Mouse (Mus musculus) WW6 (cell line): Measurements from ENCODE around the gene Zfp62.
"Not testable (repeated sequence)": the region's sequence is repeated elsewhere in the genome, so short reads cannot be mapped to it uniquely, and the experiment has no call there.

Experiments
- DNase-seq: peaks from one replicate; pipeline ENCODE4 v3.0.0-alpha.2; 2013; ENCODE audit warnings: low read depth, low spot score

Gene Zfp62

DNA sequence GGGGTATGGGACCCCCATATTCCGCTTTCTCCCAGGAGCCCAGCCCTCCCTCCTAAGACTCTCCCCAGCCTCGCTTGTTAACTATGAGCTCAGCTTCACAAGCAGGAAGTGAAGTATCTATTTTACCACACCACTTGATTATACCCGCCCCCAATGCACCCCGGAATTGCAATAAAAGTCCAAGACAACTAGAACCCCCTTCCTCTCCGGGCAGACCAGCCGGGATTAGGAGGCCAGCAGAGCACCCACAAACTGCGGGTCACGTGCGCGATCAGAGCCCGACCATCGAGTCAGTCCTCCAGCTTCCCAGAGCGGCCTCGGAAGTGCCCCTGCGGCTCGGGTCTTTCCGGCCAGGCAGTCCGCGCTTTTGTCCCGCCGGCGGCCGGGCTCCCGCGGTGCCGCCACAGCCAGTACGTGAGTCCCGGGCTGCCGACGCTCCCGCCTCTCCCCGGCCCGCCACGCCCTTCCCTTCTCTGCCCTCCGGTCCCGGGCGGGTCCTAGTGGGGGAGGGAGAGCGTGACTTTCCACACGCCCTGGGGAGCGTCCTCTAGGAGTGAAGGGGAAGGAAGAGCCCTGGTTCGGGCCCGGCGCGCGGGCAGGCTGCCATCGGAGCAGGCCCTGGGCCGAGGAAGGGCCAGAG is at the start of gene Zfp62:
Gene Zfp62, plus strand, starts transcription at position 164 of the 640 bp plus-strand sequence.
- peak; percentile 86 for DNase-seq

DNA sequence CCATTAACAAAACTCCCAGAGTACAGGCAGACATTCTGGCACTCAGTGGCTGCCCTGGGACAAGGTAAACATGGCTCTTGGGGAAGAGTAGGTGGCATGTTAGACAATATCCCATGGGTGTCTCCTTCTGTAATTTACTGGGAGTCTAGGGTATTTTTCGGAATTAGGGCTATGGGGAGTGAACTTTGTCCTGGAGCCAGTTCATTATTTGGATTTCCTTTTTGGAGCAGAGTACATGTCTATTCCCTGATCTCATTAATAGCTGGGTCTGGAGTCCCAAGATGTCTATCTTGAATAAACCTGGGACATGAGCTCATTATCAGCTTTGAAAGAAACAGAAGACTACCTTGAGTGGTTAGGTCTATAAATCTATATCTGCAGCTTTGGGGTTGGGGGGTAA is 49.0 kb upstream of the Zfp62 start, which contains the start of gene Olfr1394:
Gene Olfr1394, plus strand, starts transcription at position 301 of the 400 bp plus-strand sequence.
- DNase-seq: no peak

GRCm38 (mm10) chr11:49156821-49157814 is 46.0 kb upstream of the Zfp62 start:
- no peak for DNase-seq

GRCm38 (mm10) chr11:49168839-49169611 is 34.1 kb upstream of the Zfp62 start:
- DNase-seq: peak; percentile 33

GRCm38 (mm10) chr11:49170576-49170975 is 32.5 kb upstream of the Zfp62 start:
- no peak for DNase-seq

GRCm38 (mm10) chr11:49175345-49175744 is 27.7 kb upstream of the Zfp62 start:
- DNase-seq: no peak

DNA sequence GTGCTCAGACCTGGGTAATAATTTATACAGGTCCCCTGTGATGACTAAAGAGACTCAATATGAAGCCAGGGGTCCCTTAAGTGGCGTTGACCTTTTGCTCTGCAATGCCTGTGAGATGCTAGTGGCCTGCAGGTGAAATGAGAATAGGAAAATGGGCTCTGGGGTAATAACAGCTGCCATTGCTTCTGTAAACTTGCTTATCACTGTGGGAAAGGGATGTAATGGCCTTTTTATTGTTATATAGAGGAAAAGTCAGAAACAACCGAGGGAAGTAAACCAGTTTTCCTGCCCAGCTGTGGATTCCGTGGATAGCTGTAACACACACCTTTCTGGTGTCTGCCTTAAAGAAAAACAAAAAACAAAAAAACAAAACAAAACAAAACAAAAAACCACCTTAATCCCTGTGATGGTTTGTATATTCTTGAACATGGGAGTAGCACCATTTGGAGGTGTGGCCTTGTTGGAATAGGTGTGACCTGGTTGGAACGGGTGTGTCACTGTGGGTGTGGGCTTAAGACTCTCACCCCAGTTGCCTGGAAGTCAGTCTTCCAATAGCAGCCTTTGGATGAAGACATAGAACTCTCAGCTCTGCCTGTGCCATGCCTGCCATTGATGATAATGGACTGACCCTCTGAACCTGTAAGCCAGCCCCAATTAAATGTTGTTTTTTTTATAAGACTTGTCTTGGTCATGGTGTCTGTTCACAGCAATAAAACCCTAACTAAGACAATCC is 26.9 kb upstream of the Zfp62 start:
- DNase-seq: not testable (repeated sequence)

- no peak for DNase-seq
Observed at GRCm38 (mm10) chr11:49183172-49183571, 19.9 kb upstream of the Zfp62 start.

GRCm38 (mm10) chr11:49186452-49186851 is 16.6 kb upstream of the Zfp62 start:
- no peak for DNase-seq

DNA sequence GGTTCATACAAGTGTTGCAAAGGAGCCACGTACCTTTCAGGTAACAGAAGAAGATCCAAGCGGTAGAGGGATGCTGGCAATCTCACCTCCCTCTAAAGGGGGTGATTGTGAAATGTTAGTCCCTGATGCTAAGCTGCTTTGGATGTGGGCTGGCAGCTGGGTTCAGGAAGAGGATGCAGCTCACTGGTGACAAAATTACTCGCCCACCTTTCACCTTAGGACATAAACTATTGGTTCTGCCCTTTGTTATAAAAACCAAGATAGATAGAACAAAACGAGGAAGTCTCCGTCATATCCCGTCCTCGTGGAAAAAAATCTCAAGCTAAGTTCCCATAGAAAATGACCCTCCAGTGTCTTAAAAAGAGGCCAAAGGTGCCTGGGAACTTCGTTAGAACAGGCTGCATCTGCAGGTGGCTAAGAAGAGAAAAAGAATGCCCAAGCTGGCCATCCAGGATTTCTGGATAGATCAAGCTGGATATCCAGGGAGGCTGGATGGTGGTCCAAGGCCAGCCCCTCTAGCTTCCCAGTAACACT is 16.1 kb upstream of the Zfp62 start, which contains the start of gene Btnl9:
Gene Btnl9, minus strand, starts transcription at position 205 of the 534 bp plus-strand sequence.
- no peak for DNase-seq

- no peak for DNase-seq
Observed at GRCm38 (mm10) chr11:49187701-49188100, 15.4 kb upstream of the Zfp62 start.

DNA sequence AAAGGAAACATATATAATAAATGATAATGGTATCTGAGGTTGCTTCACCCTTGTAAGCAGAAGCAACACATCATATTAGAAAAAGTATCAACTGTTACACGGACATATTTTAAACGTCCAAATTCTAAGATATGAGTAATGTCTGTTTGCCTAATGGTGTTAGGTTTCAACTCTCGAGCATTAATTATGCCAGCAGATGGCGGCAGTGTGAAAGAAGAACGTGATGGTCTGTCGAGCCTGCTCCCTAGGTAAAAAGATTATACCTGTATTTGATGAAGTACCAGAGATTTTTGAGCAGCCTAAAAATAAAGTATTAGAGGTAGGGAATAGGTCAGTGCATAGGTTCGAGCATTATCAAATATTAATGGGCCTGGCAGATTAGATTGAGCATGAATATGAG is 13.4 kb upstream of the Zfp62 start:
- DNase-seq: no peak

DNA sequence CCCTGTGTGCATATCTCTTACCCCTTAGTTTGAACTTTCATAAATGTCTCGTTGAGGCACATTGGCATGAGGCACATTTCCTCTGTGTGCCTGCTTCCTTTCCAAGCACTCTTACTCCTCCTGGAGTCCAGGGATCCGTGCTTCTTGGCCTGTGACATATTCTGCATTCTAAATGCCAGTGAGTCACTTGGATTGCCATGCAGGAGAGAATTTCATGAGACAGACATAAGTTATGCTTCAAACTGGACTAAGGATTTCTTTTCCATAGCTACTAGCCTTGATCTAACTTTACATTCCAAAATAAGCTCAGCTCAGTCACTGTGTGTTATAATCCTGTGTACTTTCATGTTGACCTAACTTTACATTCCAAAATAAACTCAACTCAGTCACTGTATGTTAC is 12.0 kb upstream of the Zfp62 start:
- no peak for DNase-seq

DNA sequence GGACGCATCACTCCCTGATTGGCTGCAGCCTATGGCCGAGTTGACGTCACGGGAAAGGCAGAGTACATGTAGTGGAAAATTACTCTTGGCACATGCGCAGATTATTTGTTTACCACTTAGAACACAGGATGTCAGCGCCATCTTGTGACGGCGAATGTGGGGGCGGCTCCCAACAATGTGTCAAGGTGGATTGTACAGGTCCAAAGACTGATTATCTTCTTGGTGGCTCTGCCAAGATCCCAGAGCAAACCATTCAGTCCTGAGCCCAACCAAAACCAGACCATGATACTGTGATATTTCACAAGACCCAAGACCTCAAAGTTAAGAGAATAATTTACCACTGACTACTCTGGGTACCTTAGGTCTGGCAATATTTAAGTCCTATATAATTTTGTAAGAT is 8.3 kb upstream of the Zfp62 start:
- not testable (repeated sequence) for DNase-seq

- DNase-seq: no peak
Observed at GRCm38 (mm10) chr11:49195819-49196322, 7.2 kb upstream of the Zfp62 start.

GRCm38 (mm10) chr11:49200666-49201065 is 2.4 kb upstream of the Zfp62 start:
- DNase-seq: no peak

DNA sequence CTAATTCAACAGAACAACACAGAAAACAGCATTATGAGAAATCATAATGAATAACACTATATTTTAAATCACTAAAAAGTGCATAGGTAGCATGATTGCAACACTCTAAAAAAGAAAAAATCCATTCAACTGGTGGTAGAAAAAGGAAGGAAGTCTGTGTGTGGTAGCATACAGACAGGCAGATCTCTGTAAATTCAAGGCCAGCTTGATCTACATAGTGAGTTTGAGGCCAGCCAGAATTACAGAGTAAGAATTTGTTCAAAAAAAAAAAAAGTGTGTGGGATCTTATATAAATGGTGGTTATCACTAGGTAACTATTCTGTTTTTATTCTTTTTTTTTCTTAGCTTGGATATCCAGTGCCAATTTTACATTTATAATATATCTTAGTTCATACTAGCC is 1.9 kb upstream of the Zfp62 start:
- DNase-seq: no peak

- DNase-seq: no peak
Observed at GRCm38 (mm10) chr11:49202071-49202470, 1.0 kb upstream of the Zfp62 start.

GRCm38 (mm10) chr11:49202523-49203061 is 500 bp upstream of the Zfp62 start:
- DNase-seq: no peak

DNA sequence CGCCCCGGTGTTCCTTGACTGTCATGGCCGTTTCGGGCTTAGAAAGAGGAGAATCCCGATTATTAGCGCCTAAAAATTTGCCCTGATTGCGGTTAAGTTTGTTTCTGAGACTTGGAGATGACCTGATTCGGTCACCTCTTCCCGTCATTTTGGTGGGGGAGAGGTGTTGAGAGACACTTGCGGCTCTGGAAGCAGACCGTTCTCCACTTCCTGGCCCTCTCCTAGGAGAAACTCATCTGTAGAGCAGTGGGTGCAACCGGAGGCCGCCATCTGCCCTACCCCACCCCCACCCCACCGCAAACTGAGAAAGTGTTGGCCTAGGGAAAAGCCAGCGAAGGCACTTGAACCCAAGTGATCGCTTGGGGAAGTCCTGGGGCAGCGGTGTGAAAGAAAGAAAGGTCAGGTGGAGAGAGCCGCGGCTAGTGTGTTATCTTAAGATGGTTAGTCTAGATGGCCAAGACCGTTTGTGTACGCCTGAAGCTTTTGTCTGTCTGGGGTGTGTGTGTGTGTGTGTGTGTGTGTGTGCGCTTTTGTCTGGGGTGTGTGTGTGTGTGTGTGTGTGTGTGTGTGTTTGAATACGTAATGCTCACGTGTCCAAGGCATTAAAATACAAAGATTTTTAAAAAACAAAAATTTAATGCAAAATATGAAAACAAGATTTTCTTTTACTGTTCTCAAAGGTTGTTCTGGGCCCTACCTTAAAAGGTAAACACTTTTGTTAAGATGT is 842 bp downstream of the Zfp62 start:
- peak; percentile 46 for DNase-seq
